Mouse (Mus musculus): ENCODE results near the gene Lgals1. TPM values are rescaled to one million over a fixed set of nuclear protein-coding genes. Genes with fewer than 3 reads are reported as not detected.

Lgals1 gene
- polyA plus RNA-seq, 1 experiment from 2014 or later, result 1,632 TPM

DNA sequence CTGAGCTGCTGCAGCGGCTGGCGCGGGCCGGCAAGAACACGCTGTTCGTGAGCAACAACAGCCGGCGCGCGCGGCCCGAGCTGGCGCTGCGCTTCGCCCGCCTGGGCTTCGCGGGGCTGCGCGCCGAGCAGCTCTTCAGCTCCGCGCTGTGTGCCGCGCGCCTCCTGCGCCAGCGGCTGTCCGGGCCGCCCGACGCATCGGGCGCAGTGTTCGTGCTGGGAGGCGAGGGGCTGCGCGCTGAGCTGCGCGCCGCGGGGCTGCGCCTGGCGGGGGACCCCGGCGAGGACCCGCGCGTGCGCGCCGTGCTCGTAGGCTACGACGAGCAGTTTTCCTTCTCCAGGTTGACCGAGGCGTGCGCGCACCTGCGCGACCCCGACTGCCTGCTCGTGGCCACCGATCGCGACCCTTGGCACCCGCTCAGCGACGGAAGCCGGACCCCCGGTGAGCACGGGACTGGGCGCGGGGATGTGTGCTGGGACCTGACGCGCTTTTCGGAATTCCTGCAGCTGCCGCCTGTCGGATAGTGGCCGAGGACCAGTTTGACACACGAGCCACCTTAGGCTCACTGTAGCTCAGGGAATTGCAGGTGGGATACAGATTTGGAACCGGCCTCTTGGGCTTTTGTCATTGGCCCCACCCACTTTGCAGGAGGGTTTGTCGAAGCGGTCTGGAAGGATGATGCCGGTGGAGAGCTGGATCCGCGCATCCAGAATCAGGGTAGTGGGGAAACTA is 12.3 kb upstream of the Lgals1 start:
- Histone ChIP-seq H3K9ac (ENCODE audit: low read length) (peak overlapping the region; percentile 63), H3K4me2 (replicated peaks; ENCODE audit: low read depth) (peak overlapping the region; percentile 94), H3K36me3 (ENCODE audit: control insufficient read depth, insufficient read depth, low read length) (peaks cover 19% of the 10 kb centered on the region), H3K27ac (replicated peaks) (peak overlapping the region; percentile 25), H3K4me3 (ENCODE audit: low read depth, low read length) (peak overlapping the region; percentile 52), H3K9me3 (ENCODE audit: control insufficient read depth, low read length) (no peaks in the 10 kb centered on the region), H3K27me3 (ENCODE audit: control insufficient read depth, insufficient read depth, low read length) (no peaks in the 10 kb centered on the region), H3K4me1 (replicated peaks; ENCODE audit: control insufficient read depth, insufficient read depth) (0 out of 2 replicates have a peak, but pooled peaks cover 2% of the 10 kb centered on the region)
- no peak for DNase-seq (ENCODE audit: low spot score)
- peak; percentile 67 for ATAC-seq (ENCODE audit: low FRiP score, low TSS enrichment)
- no peak for TF ChIP-seq CTCF (IDR thresholded peaks at IDR 0.05; ENCODE audit: low read depth)
- no peak for TF ChIP-seq EP300 (optimal IDR thresholded peaks at IDR 0.05)
- WGBS, result under 1% methylated on average over 69 of the region's 87 CpGs

GRCm38 (mm10) chr15:78914823-78915659 is 11.5 kb upstream of the Lgals1 start:
- Histone ChIP-seq H3K27ac (replicated peaks) (no peak overlapping the region), H3K36me3 (ENCODE audit: control insufficient read depth, insufficient read depth, low read length) (peaks cover 15% of the 10 kb centered on the region), H3K4me1 (replicated peaks; ENCODE audit: control insufficient read depth, insufficient read depth) (0 out of 2 replicates have a peak, but pooled peaks cover 2% of the 10 kb centered on the region), H3K9me3 (ENCODE audit: control insufficient read depth, low read length) (no peaks in the 10 kb centered on the region), H3K4me2 (replicated peaks; ENCODE audit: low read depth) (peak overlapping the region; percentile 94), H3K9ac (ENCODE audit: low read length) (peak overlapping the region; percentile 63; the same call in 1 of the 2 replicates), H3K27me3 (ENCODE audit: control insufficient read depth, insufficient read depth, low read length) (no peaks in the 10 kb centered on the region), H3K4me3 (ENCODE audit: low read depth, low read length) (peak overlapping the region; percentile 52)
- ATAC-seq (ENCODE audit: low FRiP score, low TSS enrichment) (no peak), DNase-seq (ENCODE audit: low spot score) (no peak)
- WGBS, result 49% methylated on average over 8 of the region's 8 CpGs
- TF ChIP-seq EP300 (optimal IDR thresholded peaks at IDR 0.05) (no peak), CTCF (IDR thresholded peaks at IDR 0.05; ENCODE audit: low read depth) (no peak)

DNA sequence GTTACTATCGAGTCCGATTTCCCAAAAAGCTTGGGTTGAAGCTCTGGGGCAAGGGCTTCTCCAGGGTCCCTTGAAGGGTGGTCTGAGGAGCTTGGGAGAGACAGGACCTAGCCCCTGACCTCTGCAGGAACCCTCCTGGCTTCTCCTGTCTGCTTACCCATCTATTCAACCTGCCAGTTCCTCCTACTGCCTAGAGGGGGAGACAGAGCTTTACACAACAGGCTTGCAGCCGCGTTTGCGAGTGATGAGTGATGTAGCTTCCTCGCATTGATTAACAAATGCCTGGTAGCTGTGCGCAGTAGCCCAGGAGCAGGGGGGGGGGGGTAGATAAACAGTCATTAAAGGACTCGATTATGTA is 10.9 kb upstream of the Lgals1 start:
- Histone ChIP-seq H3K4me2 (replicated peaks; ENCODE audit: low read depth) (peak overlapping the region; percentile 27; the same call in 1 of the 2 replicates), H3K4me3 (ENCODE audit: low read depth, low read length) (no peak overlapping the region), H3K9me3 (ENCODE audit: control insufficient read depth, low read length) (no peaks in the 10 kb centered on the region), H3K4me1 (replicated peaks; ENCODE audit: control insufficient read depth, insufficient read depth) (0 out of 2 replicates have a peak, but pooled peaks cover 2% of the 10 kb centered on the region), H3K27ac (replicated peaks) (no peak overlapping the region), H3K27me3 (ENCODE audit: control insufficient read depth, insufficient read depth, low read length) (no peaks in the 10 kb centered on the region), H3K36me3 (ENCODE audit: control insufficient read depth, insufficient read depth, low read length) (peaks cover 10% of the 10 kb centered on the region), H3K9ac (ENCODE audit: low read length) (no peak overlapping the region)
- ATAC-seq (ENCODE audit: low FRiP score, low TSS enrichment) (peak; percentile 38; the same call in 1 of the 2 replicates), DNase-seq (ENCODE audit: low spot score) (peak; percentile 61)
- 5% methylated on average over 8 of the region's 8 CpGs for WGBS
- TF ChIP-seq EP300 (optimal IDR thresholded peaks at IDR 0.05) (no peak), CTCF (IDR thresholded peaks at IDR 0.05; ENCODE audit: low read depth) (peak; percentile 97)

- H3K27ac ChIP-seq (replicated peaks), result no peak overlapping the region
- 0 out of 2 replicates have a peak, but pooled peaks cover 2% of the 10 kb centered on the region for H3K4me1 ChIP-seq (replicated peaks; ENCODE audit: control insufficient read depth, insufficient read depth)
- no peaks in the 10 kb centered on the region for H3K9me3 ChIP-seq (ENCODE audit: control insufficient read depth, low read length)
- WGBS, result 65% methylated on average over 12 of the region's 12 CpGs
- no peak overlapping the region for H3K9ac ChIP-seq (ENCODE audit: low read length)
- H3K4me2 ChIP-seq (replicated peaks; ENCODE audit: low read depth), result peak overlapping the region; percentile 27; the same call in 1 of the 2 replicates
- H3K36me3 ChIP-seq (ENCODE audit: control insufficient read depth, insufficient read depth, low read length), result peaks cover 5% of the 10 kb centered on the region; the same call in 1 of the 2 replicates
- H3K27me3 ChIP-seq (ENCODE audit: control insufficient read depth, insufficient read depth, low read length), result no peaks in the 10 kb centered on the region
- H3K4me3 ChIP-seq (ENCODE audit: low read depth, low read length), result no peak overlapping the region
- TF ChIP-seq EP300 (optimal IDR thresholded peaks at IDR 0.05) (no peak), CTCF (IDR thresholded peaks at IDR 0.05; ENCODE audit: low read depth) (no peak)
- DNase-seq (ENCODE audit: low spot score) (no peak), ATAC-seq (ENCODE audit: low FRiP score, low TSS enrichment) (no peak)
Measured at GRCm38 (mm10) chr15:78916052-78916826, 10.3 kb upstream of the Lgals1 start.

GRCm38 (mm10) chr15:78918126-78918525 is 8.4 kb upstream of the Lgals1 start:
- no peak overlapping the region for H3K4me2 ChIP-seq (replicated peaks; ENCODE audit: low read depth)
- H3K4me3 ChIP-seq (ENCODE audit: low read depth, low read length), result no peak overlapping the region
- no peak overlapping the region for H3K9ac ChIP-seq (ENCODE audit: low read length)
- no peaks in the 10 kb centered on the region for H3K36me3 ChIP-seq (ENCODE audit: control insufficient read depth, insufficient read depth, low read length)
- no peak for TF ChIP-seq EP300 (optimal IDR thresholded peaks at IDR 0.05)
- no peaks in the 10 kb centered on the region for H3K27me3 ChIP-seq (ENCODE audit: control insufficient read depth, insufficient read depth, low read length)
- no peak for ATAC-seq (ENCODE audit: low FRiP score, low TSS enrichment)
- 0 out of 2 replicates have a peak, but pooled peaks cover 2% of the 10 kb centered on the region for H3K4me1 ChIP-seq (replicated peaks; ENCODE audit: control insufficient read depth, insufficient read depth)
- DNase-seq (ENCODE audit: low spot score), result no peak
- 90% methylated on average over 23 of the region's 23 CpGs for WGBS
- H3K27ac ChIP-seq (replicated peaks), result no peak overlapping the region
- no peaks in the 10 kb centered on the region for H3K9me3 ChIP-seq (ENCODE audit: control insufficient read depth, low read length)

Data from stomach, postnatal 0 days (tissue).